Mouse (Mus musculus): Measurements from ENCODE around the gene Nfil3.

The Nfil3 gene

GRCm38 (mm10) chr13:52940956-52941355, 39.9 kb downstream of the Nfil3 start:
- no peak for DNase-seq (ENCODE audit: low spot score)

GRCm38 (mm10) chr13:52930582-52930981, 50.3 kb downstream of the Nfil3 start:
- DNase-seq (ENCODE audit: low spot score) = peak; percentile 61

GRCm38 (mm10) chr13:52929209-52930171, 51.4 kb downstream of the Nfil3 start, which contains the start of gene Auh:
Gene Auh (minus strand): TSS chr13:52929681.
- DNase-seq (ENCODE audit: low spot score) = peak; percentile 94

DNA sequence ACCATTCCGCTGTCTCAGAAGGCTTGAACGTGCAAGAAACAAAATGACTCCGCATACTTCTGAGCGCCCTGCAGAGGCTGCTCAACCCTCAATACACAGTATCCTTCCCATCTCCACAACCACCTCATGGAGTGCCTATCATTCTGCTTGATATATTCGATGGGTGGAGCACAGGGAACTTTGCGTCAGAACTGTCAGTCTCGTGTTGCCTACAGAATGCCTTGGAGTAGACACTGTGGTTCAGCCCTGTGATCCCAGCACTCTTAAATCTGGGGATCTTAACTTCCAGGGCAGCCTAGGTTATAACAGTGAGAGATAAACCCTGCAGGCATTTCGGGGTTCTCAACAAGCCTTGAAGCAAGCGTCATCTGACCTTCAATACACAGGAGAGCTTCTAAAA, 52.5 kb downstream of the Nfil3 start:
- DNase-seq (ENCODE audit: low spot score) = peak; percentile 24

- no peak for DNase-seq (ENCODE audit: low spot score)
Observed at GRCm38 (mm10) chr13:52924457-52924856, 56.4 kb downstream of the Nfil3 start.

GRCm38 (mm10) chr13:52921966-52922365, 58.9 kb downstream of the Nfil3 start:
- DNase-seq (ENCODE audit: low spot score) = no peak

- no peak for DNase-seq (ENCODE audit: low spot score)
Observed at GRCm38 (mm10) chr13:52921065-52921825, 59.6 kb downstream of the Nfil3 start.

DNA sequence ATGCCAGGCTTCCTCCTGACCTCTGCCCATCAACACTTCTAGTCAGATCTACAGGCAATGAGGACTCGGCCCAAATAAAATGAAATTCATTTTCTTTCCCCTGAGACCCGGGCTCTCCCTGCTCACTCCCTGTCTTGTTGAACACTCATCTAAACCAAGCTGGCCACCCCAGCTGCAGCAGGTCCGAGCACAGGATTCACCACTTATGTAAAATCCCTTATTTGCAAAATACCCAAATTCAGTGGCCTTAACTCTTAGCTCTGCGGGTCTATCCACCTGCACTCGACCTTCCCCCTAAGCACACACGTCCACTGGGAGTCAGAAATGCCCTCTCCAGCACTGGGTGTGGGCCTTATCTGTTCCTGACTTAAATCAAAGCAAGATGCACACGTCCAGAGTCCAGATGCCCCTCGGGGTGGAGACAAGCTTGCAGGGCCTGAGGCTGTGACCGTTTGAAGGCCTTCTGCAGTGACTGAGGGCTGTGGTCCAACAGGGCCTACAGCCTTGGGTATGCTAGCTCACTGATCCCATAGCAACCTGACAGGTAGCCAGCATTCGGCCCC, 61.0 kb downstream of the Nfil3 start:
- DNase-seq (ENCODE audit: low spot score) = peak; percentile 46

DNA sequence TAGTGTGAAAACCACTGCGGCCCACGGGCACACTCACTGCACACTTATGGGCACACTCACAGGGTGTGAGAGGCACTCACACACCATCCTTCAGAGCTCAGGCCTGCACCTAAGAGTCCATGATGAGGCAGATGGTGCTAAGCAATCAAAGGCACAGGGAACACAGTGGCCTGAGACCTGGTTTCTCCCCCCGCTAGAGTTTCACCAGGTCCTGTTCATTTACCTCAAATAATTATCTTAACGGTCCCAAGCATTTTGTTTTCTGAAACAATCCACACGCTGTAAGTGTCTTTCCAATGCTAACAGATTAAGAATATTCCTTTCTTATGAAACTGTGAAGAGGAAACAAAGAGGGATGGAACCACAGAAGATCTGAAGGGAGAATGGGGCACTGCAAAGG, 62.5 kb downstream of the Nfil3 start:
- DNase-seq (ENCODE audit: low spot score) = no peak

All from MN1 (cell line).